Mouse (Mus musculus): ENCODE measurements at regions not wholly inside any gene's neighbourhood (a gene's known extent, or its start where the extent isn't known, plus 50 kb on each side); places are given as distances from the start of the nearest gene placed in this dataset.
"Not testable (repeated sequence)": the region's sequence is repeated elsewhere in the genome, so short reads cannot be mapped to it uniquely, and the experiment has no call there.

- no peak for ATAC-seq
- no peak overlapping the region for H3K4me2 ChIP-seq (ENCODE audit: low read length)
- no peak overlapping the region for H3K9ac ChIP-seq (replicated peaks; ENCODE audit: low read depth, low read length)
- no peaks in the 10 kb centered on the region for H3K9me3 ChIP-seq (ENCODE audit: control insufficient read depth, low read length)
- WGBS, result 87% methylated on average over 9 of the region's 9 CpGs
- peaks cover 16% of the 10 kb centered on the region for H3K4me1 ChIP-seq (replicated peaks; ENCODE audit: control insufficient read depth, insufficient read depth, low read length)
- no peak overlapping the region for H3K4me3 ChIP-seq (replicated peaks; ENCODE audit: low read length)
- no peaks in the 10 kb centered on the region for H3K27me3 ChIP-seq (replicated peaks; ENCODE audit: control insufficient read depth, insufficient read depth, low read length)
- H3K36me3 ChIP-seq (ENCODE audit: control insufficient read depth, insufficient read depth), result no peaks in the 10 kb centered on the region
- H3K27ac ChIP-seq (ENCODE audit: low read length), result no peak overlapping the region
Measured at GRCm38 (mm10) chr1:59418748-59419147, 63.5 kb upstream of the Fzd7 start.

GRCm38 (mm10) chr1:59422981-59423941, 59.0 kb upstream of the Fzd7 start:
- Histone ChIP-seq H3K4me3 (replicated peaks; ENCODE audit: low read length) (no peak overlapping the region), H3K9me3 (ENCODE audit: control insufficient read depth, low read length) (no peaks in the 10 kb centered on the region), H3K36me3 (ENCODE audit: control insufficient read depth, insufficient read depth) (no peaks in the 10 kb centered on the region), H3K27me3 (replicated peaks; ENCODE audit: control insufficient read depth, insufficient read depth, low read length) (no peaks in the 10 kb centered on the region), H3K9ac (replicated peaks; ENCODE audit: low read depth, low read length) (no peak overlapping the region), H3K4me2 (ENCODE audit: low read length) (no peak overlapping the region; the same call in 1 of the 2 replicates), H3K4me1 (replicated peaks; ENCODE audit: control insufficient read depth, insufficient read depth, low read length) (peaks cover 11% of the 10 kb centered on the region), H3K27ac (ENCODE audit: low read length) (no peak overlapping the region)
- WGBS, result 21% methylated on average over 19 of the region's 19 CpGs
- peak; percentile 73 for ATAC-seq

- H3K4me2 ChIP-seq (ENCODE audit: low read length); H3K27ac ChIP-seq (ENCODE audit: low read length); H3K9ac ChIP-seq (replicated peaks; ENCODE audit: low read depth, low read length); H3K4me3 ChIP-seq (replicated peaks; ENCODE audit: low read length); ATAC-seq; H3K27me3 ChIP-seq (replicated peaks; ENCODE audit: control insufficient read depth, insufficient read depth, low read length); H3K36me3 ChIP-seq (ENCODE audit: control insufficient read depth, insufficient read depth); H3K9me3 ChIP-seq (ENCODE audit: control insufficient read depth, low read length): not testable (repeated sequence)
- WGBS, result 88% methylated on average over 1 of the region's 1 CpGs
- peaks cover 11% of the 10 kb centered on the region for H3K4me1 ChIP-seq (replicated peaks; ENCODE audit: control insufficient read depth, insufficient read depth, low read length)
Measured at GRCm38 (mm10) chr1:59425771-59426170, 56.5 kb upstream of the Fzd7 start.

DNA sequence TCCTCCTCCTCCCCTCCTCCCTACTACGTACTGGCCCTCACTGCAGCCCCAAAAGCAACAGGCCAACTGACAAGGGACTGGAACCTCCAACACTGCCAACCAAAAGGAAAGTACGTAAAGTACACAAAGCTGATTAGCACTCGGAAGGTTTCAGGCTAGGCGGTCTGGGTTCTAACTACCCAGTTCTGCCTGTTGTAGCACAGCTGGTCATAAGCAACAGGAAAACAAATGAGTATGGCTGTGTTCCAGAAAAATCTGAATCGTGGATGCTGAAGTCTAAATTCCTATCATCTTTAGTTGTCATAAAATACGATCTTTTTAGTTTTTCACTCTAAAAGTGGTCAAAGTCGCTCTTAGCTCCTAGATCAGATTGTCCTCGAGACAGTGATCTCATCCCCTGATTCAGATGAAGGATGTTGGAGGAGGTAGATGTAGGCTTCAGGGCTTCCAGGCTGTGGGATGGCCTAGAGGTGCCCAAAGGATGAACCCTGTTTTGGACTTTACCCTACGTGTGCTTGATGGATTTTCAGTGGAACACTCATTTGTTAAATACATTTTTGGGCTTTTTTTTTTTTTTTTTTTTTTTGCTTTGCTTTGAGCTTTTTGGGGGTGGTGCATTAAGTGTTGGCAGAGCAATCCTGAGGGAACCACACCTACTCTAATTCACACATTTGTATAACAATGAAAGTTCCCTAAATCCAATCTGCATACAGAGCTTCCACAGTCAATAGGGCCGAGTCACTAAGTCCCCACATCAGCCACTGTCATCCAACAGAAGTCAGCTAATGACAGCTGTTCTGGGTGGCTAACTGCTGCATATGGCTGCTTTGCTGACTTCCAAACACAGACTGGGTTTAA, 55.6 kb upstream of the Fzd7 start:
- Histone ChIP-seq H3K4me1 (replicated peaks; ENCODE audit: control insufficient read depth, insufficient read depth, low read length) (peaks cover 11% of the 10 kb centered on the region), H3K4me2 (ENCODE audit: low read length) (no peak overlapping the region), H3K27me3 (replicated peaks; ENCODE audit: control insufficient read depth, insufficient read depth, low read length) (no peaks in the 10 kb centered on the region), H3K36me3 (ENCODE audit: control insufficient read depth, insufficient read depth) (no peaks in the 10 kb centered on the region), H3K27ac (ENCODE audit: low read length) (no peak overlapping the region), H3K9ac (replicated peaks; ENCODE audit: low read depth, low read length) (no peak overlapping the region), H3K4me3 (replicated peaks; ENCODE audit: low read length) (no peak overlapping the region), H3K9me3 (ENCODE audit: control insufficient read depth, low read length) (no peaks in the 10 kb centered on the region)
- no peak for ATAC-seq
- 67% methylated on average over 9 of the region's 10 CpGs for WGBS

DNA sequence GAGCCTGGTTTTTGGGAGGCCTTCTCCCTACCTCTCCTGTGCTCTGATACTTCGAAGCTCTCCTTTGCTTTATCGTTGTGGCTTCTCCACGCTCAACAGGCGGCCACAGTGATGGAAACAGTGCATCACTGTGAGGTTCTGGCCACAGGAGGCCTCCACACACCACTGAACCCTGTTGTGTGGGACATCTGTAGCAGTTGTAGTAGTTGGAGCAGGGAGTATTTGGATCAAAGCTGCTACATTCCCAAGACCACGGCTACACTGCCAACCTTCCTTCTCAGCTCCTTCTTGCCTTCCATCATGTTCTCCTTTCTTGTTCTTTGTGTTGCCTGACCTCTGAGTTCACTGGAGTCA, 55.0 kb upstream of the Fzd7 start:
- WGBS, result 63% methylated on average over 5 of the region's 5 CpGs
- Histone ChIP-seq H3K9ac (replicated peaks; ENCODE audit: low read depth, low read length) (no peak overlapping the region), H3K36me3 (ENCODE audit: control insufficient read depth, insufficient read depth) (no peaks in the 10 kb centered on the region), H3K4me1 (replicated peaks; ENCODE audit: control insufficient read depth, insufficient read depth, low read length) (peaks cover 11% of the 10 kb centered on the region), H3K9me3 (ENCODE audit: control insufficient read depth, low read length) (no peaks in the 10 kb centered on the region), H3K27me3 (replicated peaks; ENCODE audit: control insufficient read depth, insufficient read depth, low read length) (no peaks in the 10 kb centered on the region), H3K27ac (ENCODE audit: low read length) (no peak overlapping the region), H3K4me3 (replicated peaks; ENCODE audit: low read length) (no peak overlapping the region), H3K4me2 (ENCODE audit: low read length) (no peak overlapping the region)
- no peak for ATAC-seq

DNA sequence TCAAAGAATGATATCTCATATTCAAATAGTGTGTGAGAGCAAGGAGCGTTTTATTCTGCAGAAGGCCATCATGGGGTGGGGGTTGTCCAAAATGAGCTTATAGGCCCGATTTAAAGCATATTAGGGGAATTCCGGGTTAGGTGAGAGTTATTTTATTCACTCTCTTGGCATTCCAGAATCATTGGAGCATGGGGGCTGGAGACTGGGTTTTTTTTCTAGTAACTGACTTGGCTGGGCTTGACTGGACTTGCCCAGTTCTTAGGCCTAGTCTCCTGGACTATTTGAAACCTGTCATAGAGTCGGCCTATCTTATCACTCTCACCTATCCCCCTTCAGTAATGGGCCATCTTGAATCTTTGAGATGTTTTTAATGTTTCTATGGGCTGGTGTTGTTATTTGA, 52.9 kb upstream of the Fzd7 start:
- 92% methylated on average over 4 of the region's 4 CpGs for WGBS
- Histone ChIP-seq H3K36me3 (ENCODE audit: control insufficient read depth, insufficient read depth) (no peaks in the 10 kb centered on the region), H3K4me1 (replicated peaks; ENCODE audit: control insufficient read depth, insufficient read depth, low read length) (no peaks in the 10 kb centered on the region; the same call in 1 of the 2 replicates), H3K4me2 (ENCODE audit: low read length) (no peak overlapping the region), H3K27me3 (replicated peaks; ENCODE audit: control insufficient read depth, insufficient read depth, low read length) (no peaks in the 10 kb centered on the region), H3K9me3 (ENCODE audit: control insufficient read depth, low read length) (no peaks in the 10 kb centered on the region), H3K9ac (replicated peaks; ENCODE audit: low read depth, low read length) (no peak overlapping the region), H3K27ac (ENCODE audit: low read length) (no peak overlapping the region), H3K4me3 (replicated peaks; ENCODE audit: low read length) (no peak overlapping the region)
- ATAC-seq, result no peak

DNA sequence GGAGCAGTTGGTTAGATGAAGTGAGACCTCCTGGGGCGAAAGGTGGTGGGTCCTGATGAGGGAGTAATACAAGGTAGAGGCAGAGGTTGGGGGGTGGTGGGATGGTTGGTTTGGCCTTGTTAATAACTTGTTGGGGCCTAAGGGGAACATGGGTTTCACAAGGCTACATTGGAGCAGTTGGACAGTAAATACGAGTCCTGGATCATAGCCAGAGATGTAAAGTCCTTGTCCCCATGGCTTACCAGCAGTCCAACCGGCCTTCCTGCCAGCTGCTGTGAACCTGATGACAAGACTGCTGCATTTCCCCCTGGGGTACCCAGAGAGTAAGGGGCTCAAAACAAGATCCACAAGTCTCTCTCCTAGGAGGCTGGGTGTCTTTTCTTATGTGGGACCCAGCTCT, 52.0 kb upstream of the Fzd7 start:
- WGBS, result 86% methylated on average over 3 of the region's 3 CpGs

GRCm38 (mm10) chr1:59430886-59431486, 51.2 kb upstream of the Fzd7 start:
- Histone ChIP-seq H3K4me3 (replicated peaks; ENCODE audit: low read length) (no peak overlapping the region), H3K27ac (ENCODE audit: low read length) (no peak overlapping the region), H3K4me2 (ENCODE audit: low read length) (no peak overlapping the region), H3K9ac (replicated peaks; ENCODE audit: low read depth, low read length) (no peak overlapping the region), H3K4me1 (replicated peaks; ENCODE audit: control insufficient read depth, insufficient read depth, low read length) (no peaks in the 10 kb centered on the region; the same call in 1 of the 2 replicates), H3K9me3 (ENCODE audit: control insufficient read depth, low read length) (no peaks in the 10 kb centered on the region), H3K36me3 (ENCODE audit: control insufficient read depth, insufficient read depth) (no peaks in the 10 kb centered on the region), H3K27me3 (replicated peaks; ENCODE audit: control insufficient read depth, insufficient read depth, low read length) (no peaks in the 10 kb centered on the region)
- WGBS, result 93% methylated on average over 6 of the region's 6 CpGs
- ATAC-seq, result no peak

More for the DNA sequence above, 52.0 kb upstream of the Fzd7 start:
- no peak overlapping the region for H3K27ac ChIP-seq (ENCODE audit: low read length)
- no peaks in the 10 kb centered on the region; the same call in 1 of the 2 replicates for H3K4me1 ChIP-seq (replicated peaks; ENCODE audit: control insufficient read depth, insufficient read depth, low read length)
- H3K9me3 ChIP-seq (ENCODE audit: control insufficient read depth, low read length), result no peaks in the 10 kb centered on the region
- no peaks in the 10 kb centered on the region for H3K27me3 ChIP-seq (replicated peaks; ENCODE audit: control insufficient read depth, insufficient read depth, low read length)
- no peak overlapping the region for H3K4me2 ChIP-seq (ENCODE audit: low read length)
- no peak for ATAC-seq
- no peak overlapping the region for H3K9ac ChIP-seq (replicated peaks; ENCODE audit: low read depth, low read length)
- H3K36me3 ChIP-seq (ENCODE audit: control insufficient read depth, insufficient read depth), result no peaks in the 10 kb centered on the region
- H3K4me3 ChIP-seq (replicated peaks; ENCODE audit: low read length), result no peak overlapping the region
